Mouse (Mus musculus) urinary bladder, adult 18-20 months (tissue): ENCODE results near the gene Nkain2.

Experiments
- DNase-seq, 2 experiments: peaks; one replicate each; pipeline ENCODE4 v3.0.0; 2022; ENCODE audit warnings: low spot score in 2 of 2, mixed read lengths in 2 of 2

Nkain2 gene

DNA sequence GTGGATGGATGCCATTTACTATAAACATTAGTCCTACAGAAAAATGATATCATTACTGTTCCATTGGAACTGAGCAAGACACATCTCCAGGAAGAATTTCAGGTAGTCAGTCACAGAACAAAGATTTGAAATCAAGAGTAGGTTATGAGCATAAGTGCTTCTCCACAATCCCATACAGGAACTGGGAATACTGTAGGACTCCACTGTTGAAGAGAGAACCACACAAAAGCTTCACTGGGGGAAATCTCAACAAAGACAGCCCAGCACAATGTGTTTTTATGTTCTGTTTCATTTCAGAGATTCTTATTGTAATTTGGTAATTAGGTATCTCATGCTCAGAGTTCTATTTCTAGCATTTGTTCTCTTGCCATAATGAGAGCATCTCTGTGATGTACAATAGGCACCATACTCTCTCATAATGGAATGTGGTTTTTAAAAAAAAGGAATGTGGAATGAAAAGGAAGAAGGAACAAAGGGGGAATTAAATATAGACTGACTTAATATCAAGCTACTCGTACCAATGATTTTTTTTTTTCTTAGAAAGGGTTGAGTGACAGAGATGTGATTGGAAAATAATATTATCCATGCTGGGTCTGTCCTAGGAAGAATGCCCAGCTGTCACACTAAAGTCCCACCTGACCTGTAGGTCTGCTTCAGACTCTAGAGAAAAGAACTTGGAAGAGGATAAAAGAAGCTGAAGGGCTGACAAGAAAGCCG lies 313.5 kb downstream of the Nkain2 start:
- no peak for DNase-seq

DNA sequence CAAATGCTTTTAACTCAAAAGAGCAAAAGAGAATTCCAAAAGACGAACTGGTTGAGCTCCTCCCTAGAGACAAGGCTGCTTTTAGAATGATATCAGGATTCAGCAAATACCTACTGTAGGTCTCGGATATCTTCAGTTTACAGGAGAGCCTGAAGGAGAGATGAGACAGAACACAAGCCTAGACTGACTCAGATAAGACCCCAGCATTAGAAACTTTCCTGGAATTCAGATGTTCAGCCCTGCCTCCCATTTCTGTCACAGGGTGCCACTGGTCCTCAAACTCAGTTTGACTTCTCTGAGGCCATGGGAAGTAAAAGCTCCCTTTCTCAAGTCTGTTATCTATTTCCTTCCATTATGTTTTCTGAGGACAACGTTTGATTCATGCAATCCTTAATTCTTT lies 332.6 kb downstream of the Nkain2 start:
- no peak for DNase-seq

DNA sequence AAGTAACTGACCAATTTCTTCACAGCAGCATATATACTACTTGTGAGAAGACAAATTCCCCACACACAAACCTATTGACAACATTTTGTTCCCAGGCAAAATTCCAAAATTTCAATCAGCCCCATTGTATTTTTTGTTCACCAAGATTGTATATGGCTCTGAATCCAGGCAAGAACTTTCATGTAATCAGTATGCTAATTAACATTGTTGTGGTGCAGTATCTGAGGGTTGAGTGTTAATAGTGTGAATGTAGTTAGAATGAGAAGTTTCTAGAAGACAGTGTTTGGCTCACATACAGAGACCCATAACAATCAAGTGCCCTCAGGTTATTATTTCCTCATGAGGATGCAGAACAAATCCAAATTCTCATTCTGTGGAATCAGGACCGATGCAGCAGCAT lies 354.2 kb downstream of the Nkain2 start:
- no peak for DNase-seq

DNA sequence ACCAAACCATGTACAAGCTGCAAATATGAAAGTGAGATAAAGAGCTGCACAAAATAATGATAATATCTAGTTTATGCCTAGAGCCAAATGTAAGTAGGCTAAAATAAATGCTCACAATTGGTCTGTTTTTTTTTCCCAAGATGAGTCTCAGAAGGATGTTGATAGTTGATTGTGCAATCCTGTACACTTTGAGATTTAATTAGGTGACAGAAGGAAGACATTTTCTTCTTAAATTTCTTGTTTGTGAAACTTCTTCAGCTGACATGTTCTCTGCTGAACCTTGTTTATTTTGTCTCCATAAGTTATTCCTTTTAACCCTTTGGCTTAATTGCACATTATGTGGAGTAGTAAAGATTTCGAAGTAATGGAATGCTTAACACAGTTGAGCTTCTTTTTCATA lies 379.4 kb downstream of the Nkain2 start:
- no peak for DNase-seq

DNA sequence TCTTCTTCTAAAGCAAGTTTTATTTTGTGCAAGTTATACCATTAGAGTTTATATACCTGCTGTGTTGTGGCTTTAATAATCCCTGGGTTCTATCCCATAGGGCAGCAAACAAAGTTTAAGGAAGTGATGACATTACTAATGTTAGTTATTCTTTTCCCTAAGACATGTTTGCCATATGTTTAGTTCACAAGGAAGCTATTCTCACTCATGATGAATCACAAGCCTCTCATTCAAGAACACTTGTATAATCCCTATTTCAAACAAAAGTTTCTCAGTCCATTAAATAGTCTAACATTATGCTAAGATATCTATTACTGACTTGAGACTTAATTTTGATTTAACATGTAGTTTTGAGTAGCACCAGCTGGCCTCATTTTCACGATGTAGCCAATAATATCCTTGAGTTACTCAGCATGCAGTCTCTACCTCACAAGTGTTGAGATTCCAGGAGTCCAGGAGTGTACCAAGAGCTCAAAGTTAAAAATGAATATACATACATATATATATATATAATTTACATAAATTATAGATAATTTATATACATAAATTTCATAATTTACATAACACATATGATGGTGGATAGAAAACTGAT lies 395.6 kb downstream of the Nkain2 start:
- DNase-seq: no peak

DNA sequence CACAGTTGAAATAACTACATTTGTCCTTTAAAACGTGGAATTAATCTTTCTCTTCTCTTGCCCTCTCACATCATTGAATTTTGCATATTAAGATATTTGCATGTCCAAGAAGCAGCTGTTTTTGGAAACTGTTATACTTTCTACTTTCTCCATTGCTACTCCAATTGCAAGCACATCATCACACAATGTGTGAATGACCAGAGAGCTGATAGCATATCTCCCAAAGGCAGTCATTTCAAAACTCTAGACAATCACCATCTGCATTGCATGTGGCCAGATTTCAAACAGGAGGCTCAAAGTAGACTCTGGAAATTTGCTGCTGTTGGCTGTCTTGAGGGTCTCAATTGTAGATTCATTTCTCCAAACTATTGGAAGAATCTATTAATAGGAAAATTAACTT lies 396.7 kb downstream of the Nkain2 start:
- no peak for DNase-seq

DNA sequence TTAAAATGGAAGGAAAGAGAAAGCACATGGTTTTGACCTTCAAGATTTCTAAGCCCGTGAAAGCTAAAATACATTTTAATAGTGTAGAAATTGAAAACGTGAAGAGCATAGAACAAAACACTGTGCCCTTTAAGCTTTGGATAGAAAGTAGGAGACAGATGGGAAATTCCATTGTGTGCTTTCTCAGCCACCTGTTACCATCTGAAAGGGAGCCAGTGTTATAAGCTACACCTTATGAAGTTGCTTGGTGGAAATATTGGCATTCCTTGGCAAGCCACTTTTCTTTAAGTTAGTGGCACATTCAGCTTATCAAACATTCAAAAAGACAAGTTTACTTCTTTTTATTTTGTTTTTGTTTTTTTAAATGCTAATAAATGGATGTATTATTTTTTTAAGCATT lies 427.5 kb downstream of the Nkain2 start:
- DNase-seq: no peak

DNA sequence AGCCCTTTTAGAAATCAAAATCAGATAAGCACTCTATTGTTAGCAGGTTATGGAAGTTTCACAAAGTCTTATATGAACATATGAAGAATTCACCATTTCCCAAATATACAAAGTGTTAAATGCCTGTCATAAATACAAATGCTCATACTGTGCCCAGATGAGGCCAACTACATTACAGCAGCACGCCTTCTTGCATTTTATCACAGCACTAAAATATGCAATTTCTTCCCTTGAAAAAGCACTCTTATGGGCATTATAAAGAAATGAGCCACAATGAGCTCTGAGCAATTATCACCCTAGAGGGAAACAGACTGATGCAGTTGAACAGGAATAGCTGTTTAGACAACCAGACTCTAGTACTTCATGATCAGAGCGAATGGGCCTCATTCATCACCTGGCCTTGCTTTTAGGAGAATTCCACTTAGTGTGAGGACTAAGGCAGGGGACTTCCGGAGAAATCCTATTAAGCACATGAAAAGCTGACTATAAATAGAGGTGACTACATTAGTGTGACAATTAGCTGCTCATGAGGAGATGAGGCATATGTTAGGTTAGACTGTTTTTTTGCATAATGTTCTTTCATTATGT lies 450.2 kb downstream of the Nkain2 start:
- no peak for DNase-seq

DNA sequence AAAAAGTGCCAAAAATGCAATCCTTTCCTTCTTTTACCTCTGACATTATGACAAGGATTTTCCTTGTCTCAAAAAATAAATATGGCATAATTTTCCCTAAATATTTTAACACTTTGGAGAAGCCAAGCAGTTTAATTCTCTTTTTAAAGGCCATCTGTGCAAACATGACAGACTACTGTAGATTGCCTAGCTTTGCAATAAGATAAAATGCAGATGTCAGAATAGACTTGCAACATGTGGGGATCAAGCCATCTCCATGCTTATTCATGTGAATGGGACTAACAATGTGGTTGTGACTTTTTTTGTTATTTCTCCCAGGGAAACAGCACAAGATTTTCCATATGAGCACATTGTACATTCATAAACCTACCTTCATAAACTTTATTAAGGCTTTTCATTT lies 476.0 kb downstream of the Nkain2 start:
- DNase-seq: no peak

DNA sequence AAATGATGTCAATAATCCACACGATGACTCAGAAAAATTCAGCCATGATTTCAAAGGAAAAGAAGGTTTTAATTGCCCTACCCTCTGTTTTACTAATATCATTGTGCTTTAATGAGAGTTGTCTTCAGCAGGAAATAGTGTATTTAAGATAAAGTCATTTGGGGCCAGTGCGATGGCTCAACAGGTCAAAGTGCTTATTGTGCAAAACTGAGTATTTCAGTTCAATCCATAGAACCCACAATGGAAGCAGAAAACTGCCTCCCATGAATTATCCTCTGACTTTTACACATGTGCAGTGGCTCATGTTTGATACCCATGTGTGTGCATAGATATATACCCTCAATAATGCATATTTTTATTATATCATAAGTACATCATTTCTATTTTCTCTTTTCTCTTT lies 478.9 kb downstream of the Nkain2 start:
- no peak for DNase-seq

DNA sequence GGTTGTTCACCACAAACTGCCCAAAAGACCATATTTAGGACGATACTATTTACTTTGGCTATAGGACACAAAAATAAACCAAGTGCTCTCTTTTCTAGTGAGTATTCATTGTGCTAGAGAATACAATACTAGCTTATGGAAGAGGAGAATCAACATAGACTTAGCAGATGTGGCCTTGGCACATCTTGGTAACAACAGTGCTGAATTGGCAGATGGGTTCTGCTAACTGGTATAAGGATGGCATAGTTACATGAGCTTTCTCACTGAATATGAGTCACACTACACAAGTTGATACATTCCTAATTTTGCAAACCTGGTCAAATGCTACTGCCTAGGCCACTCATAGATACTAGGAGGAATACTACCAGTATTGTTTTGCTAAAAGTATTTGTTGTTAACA lies 489.3 kb downstream of the Nkain2 start:
- no peak for DNase-seq

DNA sequence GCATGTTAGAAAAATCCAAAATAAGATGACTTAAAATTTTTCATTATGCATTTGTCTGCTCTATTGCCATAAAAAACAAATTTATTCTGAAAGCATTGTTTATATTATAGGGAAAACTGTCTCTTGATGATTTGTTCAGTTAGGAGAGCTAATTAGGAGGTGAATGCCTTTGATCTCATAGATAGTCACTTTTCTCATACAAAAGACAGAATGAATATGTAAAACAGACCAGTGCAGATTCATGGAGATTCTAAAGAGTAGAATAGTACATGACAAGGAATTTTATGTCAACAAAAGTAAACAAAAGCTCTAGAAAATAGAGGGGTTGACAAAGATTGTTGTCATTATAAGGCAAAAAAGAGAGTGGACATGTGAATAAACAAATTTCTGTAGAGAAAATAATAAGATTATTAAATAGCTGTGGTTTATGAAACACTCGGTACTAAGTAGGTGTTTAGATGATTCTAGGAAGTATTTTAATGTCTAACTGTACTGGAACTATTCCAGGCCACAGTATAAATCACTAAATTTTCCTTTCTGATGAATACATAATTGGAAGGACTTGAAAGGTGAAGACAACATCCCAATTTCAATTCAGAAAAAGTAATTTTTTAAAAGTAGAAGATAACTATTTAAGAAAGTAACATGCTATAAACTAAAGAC lies 496.3 kb downstream of the Nkain2 start:
- DNase-seq: no peak

DNA sequence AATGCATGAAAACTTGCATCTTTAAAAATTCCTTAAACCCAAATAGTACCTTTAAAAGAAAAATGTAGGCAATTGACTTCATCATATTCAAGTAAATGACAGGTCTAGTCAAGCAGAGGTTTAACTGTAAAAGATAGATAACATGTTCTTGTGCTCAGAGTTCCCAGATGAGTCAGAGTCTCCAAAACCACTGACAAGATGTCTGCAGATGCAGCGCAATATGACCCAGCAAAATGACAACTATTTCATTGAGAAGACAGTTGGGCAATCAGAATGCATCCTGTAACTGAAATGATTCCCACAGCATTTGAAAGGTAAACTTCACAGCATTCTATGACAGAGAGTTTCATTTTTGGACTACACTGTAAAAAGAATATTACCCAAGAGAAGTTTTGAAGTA lies 496.9 kb downstream of the Nkain2 start:
- no peak for DNase-seq

DNA sequence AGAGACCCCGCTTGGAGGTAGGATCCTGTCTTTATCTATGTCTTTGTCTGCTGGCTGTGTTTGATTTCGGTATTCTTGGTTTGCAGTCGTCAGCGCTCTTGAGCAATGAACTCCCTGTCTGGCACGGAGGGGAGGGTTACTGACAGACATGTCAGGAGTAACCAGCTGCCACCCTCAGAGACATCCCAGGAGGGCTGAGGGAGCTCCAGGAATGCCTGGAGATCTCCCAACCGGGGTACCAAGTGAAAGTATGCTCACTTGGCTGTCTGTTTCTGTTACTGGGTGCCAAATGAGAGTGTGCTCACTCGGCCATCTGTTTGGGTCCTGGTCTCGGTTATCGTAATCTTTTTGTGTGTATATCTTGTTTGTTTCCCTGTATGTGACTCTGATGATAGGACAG lies 577.5 kb downstream of the Nkain2 start:
- DNase-seq: no peak

DNA sequence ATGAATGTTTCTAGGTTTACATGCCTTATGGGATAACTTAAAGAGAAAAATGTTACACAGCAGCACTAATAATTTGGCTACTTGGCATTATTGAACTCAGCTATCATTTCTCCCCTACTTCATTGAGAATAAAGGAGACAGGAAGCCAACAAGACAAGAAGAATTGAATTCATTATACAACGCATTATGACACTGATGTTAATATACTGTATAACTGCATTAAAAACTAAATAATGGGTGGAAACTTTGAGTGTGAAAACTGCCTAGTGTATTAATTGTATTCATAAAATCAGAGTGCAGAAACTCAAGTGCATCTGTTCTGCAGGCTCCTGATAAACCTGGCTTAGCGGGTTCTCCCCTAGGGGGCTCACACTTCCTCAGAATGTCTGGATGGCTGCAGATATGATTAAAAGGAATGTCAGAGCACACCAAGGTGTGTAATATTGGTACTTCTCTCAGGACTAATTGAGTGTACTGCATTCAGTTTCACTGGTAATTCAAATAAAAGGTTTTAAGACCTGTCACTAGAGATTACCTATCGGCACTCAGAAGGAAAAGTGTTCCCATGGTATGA lies 589.2 kb downstream of the Nkain2 start:
- DNase-seq: no peak

DNA sequence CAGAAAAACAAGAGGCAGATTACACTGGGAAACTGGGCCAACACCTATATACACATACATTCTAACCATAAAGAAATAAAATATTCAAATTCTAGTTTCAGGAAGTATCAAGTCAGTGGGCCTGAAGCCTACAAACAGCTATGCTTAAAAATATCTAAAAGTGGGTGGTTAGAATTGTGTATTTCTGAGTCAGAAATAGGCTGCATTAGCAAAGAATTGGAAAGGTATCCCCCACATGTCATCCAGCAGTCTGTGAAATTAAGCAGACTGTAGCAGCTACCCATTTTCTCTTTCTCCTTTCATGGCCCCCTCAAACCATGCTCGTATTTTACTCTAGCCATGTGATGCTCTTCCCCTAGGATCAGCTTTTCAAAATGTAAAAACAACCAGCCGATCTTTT lies 599.8 kb downstream of the Nkain2 start:
- no peak for DNase-seq

DNA sequence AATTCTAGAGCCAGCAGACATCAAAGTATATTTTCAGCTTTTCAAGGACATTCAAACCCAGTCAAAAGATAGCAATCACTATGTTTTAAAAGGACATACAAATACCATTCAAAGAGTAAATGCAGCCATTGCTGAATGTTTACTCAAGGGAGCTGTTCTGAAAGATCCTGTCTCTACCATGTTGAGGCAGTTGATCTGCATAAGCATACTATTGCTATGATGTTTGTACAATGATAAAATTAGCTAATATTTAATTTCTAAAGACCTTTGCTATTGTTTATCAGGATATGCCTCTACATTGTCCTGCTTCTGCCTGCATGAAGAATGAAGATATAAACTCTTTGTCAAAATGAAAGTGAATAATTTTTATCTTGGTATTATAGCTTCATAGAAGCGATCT lies 606.6 kb downstream of the Nkain2 start:
- DNase-seq: no peak

DNA sequence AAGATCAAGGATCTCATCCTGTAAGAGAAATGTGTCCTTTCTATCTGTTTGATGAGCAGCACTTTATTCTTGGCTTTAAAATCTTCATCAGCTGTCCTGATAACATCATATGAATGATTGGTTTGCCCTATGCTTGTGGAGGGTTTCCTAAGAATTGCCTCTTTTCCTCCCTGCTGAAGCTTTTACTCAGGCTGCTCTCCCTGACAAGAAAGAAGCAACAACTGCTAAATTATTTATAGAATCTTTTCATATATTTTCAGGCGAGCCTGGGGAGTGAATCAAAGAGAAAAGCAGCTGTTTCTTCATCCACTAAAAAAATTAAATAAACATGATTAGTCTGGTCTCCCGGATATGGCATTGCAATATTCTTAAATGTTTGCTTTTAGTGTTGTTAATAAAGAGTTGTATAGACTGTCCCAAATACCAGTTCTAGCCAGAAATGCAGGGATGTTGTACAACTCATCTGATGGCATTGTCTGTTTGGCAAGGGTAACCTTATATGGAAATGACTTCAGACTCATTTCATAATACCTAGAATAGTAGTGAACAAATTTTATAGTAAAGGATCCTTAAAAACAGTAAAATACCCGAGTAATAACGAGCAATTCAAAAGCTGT lies 646.9 kb downstream of the Nkain2 start:
- DNase-seq: no peak

DNA sequence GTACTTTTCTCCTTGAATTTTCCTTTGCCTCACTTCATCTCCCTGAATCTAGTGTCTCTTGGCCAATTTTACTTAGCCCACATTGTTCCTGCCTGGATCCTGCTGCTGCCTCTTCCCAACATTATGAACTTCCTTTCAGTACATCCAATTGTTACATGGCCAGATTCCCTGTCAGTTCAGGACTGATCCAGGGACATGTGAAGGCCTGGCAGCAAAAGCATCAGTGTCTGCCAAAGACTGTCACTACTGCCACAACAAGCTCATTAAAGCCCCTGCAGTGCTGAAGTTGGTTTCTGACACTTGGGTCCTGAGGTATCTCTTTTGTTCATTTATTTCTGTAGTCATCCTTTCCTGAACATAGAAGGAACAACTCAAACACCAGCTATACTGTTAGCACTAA lies 649.1 kb downstream of the Nkain2 start:
- DNase-seq: no peak

DNA sequence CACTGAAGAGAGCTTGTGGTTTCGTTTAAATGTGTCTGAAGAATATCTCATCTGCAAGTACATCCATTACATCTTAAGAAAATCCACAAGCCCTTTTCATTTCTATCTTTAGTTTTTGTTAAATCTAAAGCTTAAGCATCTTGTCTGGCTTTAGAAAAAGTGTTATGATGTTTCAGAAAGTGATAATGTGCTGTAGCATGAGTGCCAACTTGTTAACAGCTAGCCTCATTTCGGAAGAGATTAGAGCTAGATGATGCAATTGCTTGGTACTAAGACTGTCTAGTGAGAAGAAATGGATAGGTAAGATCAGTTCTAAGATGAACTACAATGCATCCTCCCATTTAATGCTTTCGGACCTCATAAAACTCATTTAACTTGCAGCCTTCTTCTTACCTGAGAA lies 707.3 kb downstream of the Nkain2 start:
- no peak for DNase-seq

DNA sequence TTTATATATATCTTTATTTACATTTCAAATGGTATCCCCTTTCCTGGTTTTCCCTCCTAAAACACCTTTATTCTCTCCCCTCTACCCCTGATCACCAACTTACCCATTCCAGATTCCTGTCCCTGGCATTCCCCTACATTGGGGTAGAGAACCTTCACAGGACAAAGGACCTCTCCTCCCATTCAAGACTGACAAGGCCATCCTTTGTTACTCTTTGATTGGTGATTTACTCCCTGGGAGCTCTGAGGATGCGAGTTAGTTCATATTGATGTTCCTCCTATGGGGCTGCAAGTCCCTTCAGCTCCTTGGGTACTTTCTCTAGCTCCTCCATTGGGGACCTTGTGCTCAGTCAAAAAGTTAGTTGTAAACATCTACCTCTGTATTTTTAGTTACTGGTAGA lies 798.9 kb downstream of the Nkain2 start:
- no peak for DNase-seq

DNA sequence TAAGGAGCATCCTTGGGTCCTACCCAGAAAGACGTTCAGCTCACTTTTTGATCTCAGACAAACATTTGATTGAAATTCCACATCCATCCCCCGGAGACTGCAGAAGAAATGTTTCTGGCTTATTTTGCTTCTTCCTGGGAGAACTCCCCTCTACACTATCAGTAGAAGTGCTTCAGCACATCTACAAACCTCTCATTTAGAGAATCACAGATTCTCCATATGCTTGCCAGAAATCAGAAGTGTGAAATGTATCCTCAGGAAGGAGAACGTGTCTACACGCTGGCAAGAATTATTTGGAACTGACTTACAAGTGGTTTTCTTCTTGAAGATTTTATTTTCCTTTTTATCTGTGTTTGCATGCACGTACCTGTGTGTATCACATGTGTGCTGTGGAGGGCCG lies 829.9 kb downstream of the Nkain2 start:
- no peak for DNase-seq
